Mouse (Mus musculus): Measurements from ENCODE around the gene D130040H23Rik.
A peak's percentile ranks its signal among the peaks of the same experiment; 100 is the strongest.
"Not testable (repeated sequence)": the region's sequence is repeated elsewhere in the genome, so short reads cannot be mapped to it uniquely, and the experiment has no call there.

D130040H23Rik gene

GRCm38 (mm10) chr8:69270386-69271202, at the start of gene D130040H23Rik:
Gene D130040H23Rik, plus strand, starts transcription at chr8:69271080.
- peak; percentile 70 for DNase-seq (ENCODE audit: low read depth, low spot score)

- no peak for DNase-seq (ENCODE audit: low read depth, low spot score)
Observed at GRCm38 (mm10) chr8:69242541-69242940, 28.3 kb upstream of the D130040H23Rik start.

- DNase-seq (ENCODE audit: low read depth, low spot score): no peak
Observed at GRCm38 (mm10) chr8:69268525-69268924, 2.4 kb upstream of the D130040H23Rik start.

GRCm38 (mm10) chr8:69271203-69271554, 299 bp downstream of the D130040H23Rik start:
- no peak for DNase-seq (ENCODE audit: low read depth, low spot score)

- DNase-seq (ENCODE audit: low read depth, low spot score): no peak
Observed at GRCm38 (mm10) chr8:69272435-69272834, 1.6 kb downstream of the D130040H23Rik start.

- DNase-seq (ENCODE audit: low read depth, low spot score): no peak
Observed at GRCm38 (mm10) chr8:69324771-69325170, 53.9 kb downstream of the D130040H23Rik start.

GRCm38 (mm10) chr8:69328301-69329288, 57.7 kb downstream of the D130040H23Rik start:
- DNase-seq (ENCODE audit: low read depth, low spot score): peak; percentile 54

GRCm38 (mm10) chr8:69329289-69329688, 58.4 kb downstream of the D130040H23Rik start:
- DNase-seq (ENCODE audit: low read depth, low spot score): not testable (repeated sequence)
